Mouse (Mus musculus): ENCODE data around the gene Mettl26. TPM values are rescaled to one million over a fixed set of nuclear protein-coding genes. Genes with fewer than 3 reads are reported as not detected.
A peak's percentile ranks its signal among the peaks of the same experiment; 100 is the strongest.
"Not testable (repeated sequence)": the region's sequence is repeated elsewhere in the genome, so short reads cannot be mapped to it uniquely, and the experiment has no call there.

Mettl26 gene
- polyA plus RNA-seq, 2 experiments from 2014 or later: 88.3 to 119 TPM

DNA sequence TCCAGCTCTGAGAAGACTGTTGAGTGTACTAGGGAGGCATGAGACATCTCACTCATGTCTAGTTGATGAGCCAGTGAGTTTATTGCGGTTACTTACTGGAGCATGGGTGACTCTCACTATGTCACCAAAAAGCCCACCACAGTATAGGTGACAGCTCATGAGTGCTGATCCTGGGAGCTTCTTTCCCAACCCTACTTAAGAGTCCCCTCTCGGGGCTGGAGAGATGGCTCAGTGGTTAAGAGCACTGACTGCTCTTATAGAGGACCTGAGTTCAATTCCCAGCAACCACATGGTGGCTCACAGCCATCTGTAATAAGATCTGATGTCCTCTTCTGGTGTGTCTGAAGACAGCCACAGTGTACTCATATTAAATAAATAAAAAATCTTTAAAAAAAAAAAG is 4.9 kb upstream of the Mettl26 start:
- no peak for ATAC-seq

DNA sequence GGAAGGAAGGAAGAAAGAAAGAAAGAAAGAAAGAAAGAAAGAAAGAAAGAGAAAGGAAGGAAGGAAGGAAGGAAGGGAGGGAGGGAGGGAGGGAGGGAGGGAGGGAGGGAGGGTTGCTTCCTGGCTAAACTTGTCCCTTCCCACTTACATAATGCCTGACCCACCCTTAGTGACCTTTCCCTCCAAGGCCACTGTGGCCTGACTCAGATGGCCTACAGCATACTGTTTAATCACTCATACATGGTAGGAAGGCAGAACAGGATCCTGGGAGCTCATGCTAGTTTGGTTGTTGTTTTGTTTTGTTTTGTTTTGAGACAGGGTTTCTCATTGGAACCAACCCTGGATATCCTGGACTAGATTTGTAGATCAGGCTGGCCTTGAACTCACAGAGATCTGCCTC is 3.3 kb upstream of the Mettl26 start:
- not testable (repeated sequence) for ATAC-seq

- no peak for ATAC-seq
Measured at GRCm38 (mm10) chr17:25872676-25873075, 2.2 kb upstream of the Mettl26 start.

DNA sequence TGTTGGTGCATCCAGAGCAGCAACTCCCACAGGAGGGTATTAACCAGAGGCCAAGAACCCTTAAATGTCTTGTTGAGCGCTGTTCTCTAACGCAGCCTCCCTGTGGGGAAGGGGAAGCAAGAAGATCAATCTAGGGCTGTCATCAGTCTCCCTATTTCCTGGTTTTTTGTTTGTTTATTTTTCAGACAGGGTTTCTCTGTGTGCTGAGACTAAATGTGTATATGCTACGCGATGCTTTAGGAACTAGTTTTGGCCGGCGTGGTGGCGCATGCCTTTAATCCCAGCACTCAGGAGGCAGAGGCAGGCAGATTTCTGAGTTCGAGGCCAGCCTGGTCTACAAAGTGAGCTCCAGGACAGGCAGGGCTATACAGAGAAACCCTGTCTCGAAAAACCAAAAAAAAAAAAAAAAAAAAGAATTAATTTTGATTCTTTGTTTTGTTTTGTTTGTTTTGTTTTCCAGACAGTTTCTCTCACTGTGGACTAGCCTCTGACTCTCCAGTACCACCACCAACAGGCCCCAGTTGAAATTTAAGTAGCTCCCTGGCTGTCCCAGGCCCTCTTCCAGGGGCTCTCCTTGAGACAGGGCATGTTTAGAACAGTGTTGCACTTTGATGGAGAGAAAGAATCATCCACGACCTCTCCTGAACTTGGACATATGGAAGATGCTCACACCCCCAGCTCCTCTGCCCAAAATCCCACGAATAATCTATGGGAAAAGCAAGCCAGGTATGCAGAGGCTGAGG is 1.3 kb upstream of the Mettl26 start:
- no peak for ATAC-seq

DNA sequence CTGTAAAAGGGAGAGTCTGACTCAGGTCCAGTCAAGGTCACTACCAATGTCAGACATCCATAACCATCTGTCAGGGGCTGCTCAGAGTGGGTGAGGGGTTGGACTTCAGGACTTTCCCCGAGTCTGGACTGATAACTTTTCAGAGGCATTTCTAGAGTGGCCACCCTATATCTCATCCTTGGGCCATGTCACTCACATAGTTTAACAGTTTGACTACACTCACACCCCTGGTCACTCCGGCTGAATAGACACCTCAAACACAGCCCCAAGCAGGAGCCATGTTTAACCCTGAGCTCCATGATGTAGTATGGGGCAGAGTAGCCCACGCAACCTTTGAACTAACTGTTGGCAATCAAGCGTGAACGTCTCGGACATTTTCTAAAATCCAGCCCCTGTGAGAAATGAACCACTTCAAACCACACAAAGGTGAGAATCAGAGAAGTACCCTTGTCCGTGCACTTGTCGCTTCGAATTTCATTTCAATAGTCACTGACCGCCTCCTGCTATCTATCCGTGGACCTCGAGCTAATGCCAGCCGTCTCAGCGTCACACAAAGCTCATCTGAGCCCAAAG is 640 bp upstream of the Mettl26 start:
- no peak for ATAC-seq

GRCm38 (mm10) chr17:25875171-25876136 is 580 bp downstream of the Mettl26 start:
- peak; percentile 70 for ATAC-seq

GRCm38 (mm10) chr17:25876347-25876915 is 1.6 kb downstream of the Mettl26 start:
- no peak for ATAC-seq

DNA sequence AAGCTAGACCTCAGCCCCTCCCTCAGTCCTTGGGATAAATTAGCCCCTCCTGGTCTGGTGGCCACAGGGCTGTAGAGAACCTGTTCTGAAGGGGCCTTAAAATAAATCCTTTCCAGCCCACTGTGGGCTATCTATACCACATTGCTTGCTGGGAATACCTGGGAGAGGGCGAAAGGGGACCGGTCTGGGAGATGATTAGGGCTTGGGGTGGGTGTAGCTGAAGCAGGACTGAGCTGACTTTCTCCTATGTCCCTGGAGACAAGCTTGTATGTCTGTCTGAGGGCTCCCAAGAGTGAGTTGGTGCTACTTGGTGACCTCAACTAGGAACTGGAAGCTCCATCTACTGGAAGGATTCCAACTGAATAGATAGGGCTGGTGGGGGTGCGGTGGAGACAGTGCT is 2.2 kb downstream of the Mettl26 start:
- ATAC-seq: no peak

- ATAC-seq: no peak
Measured at GRCm38 (mm10) chr17:25877741-25878610, 3.1 kb downstream of the Mettl26 start.

DNA sequence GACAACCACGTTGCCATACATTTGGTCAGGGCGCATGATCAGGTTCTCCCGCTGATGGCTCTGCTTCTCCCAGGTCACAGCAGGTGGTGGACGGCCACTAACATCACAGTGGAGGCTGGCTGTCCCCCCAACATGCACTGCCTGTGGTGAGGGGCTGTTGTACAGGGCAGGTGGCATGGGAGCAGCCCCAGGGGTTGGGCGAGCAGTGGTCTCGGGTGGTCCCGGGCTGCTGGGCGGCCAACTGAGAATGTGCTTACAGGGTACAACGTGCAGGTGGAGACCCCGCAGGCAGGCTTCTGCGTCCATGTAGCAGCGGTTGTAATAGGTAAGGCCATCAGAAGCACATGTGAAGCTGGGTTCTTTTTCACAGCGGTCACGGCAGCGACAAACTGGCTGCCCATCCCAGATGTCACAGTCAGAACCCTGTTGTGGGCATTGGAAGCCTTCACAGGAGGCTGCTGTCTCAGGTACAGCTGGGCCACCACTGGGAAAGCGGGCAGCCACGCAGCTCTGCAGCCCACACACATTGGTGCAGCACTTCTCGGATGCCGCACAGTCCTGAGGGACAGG is 3.8 kb downstream of the Mettl26 start:
- no peak for ATAC-seq

GRCm38 (mm10) chr17:25879261-25879660 is 4.4 kb downstream of the Mettl26 start:
- ATAC-seq: no peak

DNA sequence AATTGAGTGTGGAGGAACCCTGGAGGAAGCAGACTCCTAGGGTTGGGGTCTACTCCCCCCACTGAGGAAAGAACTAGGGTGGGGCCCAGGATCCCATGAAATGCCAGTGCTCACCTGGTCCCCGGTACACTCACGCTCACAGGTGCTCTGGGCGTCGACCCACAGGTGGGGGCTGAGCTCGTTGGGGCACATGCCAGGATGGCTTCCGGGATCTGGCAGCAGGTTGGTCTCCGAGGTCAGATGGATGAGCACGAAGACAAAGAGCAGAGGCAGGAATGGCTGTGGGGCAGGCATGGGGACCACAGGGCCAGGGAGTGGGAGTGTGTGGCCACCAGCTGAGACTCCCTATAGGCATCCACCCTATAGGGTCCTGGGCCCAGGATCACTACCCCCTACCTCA is 4.9 kb downstream of the Mettl26 start:
- ATAC-seq: no peak

DNA sequence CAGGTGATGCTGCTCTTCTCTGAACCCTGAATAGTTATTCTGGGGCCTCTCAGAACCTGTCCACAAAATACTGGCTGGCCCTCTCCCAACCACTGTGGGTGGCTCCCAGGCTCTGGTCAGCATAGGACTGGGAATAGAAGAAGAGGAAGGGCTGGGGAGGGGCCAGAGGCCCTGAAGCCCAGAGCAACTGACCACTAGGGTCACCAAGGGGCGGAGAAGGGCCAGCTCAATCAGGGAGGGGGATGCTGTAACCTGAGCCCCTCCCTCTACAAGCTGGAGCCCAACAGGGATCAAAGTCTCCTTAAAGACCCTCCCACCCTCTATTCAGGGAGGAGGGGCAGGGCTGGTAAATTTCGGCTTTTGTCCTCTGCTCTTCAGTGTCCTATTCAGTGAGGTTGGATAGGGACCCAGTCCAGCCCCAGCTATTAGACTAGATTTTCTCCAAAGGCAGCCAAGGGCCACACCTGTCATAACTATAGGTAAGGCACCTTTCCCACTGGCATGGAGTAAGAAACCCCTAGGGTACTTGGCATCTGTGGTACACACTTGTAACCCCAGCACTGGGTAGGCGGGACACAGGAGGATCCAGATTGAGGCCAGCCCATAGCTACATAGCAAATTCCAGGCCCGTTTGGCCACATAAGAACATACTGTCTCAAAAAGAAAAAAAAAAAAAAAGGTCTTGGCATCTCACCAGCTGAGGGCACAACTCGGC is 5.5 kb downstream of the Mettl26 start, which contains the start of gene Wfikkn1:
Gene Wfikkn1, minus strand, starts transcription at position 663 of the 715 bp plus-strand sequence.
- no peak for ATAC-seq

GRCm38 (mm10) chr17:25880913-25881641 is 6.2 kb downstream of the Mettl26 start:
- no peak for ATAC-seq

DNA sequence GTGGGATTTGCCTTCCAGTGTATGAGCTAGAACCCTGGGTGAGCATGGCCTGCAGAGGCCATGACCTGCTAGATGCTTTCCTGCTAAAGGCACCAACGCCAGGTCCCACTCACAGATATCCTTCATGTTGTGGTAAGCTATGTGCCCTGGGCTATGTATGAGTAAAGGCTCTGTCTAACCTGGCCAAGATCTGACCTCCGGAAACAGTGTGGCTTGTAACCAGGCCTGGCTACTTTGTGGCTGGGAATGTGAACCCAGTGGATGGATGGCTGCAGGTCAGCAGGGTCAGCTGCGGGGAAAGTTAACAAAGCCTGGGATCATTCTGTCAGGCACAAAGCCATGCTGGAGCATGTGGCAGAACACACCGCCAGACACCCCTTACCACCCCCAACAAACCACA is 6.8 kb downstream of the Mettl26 start:
- no peak for ATAC-seq

DNA sequence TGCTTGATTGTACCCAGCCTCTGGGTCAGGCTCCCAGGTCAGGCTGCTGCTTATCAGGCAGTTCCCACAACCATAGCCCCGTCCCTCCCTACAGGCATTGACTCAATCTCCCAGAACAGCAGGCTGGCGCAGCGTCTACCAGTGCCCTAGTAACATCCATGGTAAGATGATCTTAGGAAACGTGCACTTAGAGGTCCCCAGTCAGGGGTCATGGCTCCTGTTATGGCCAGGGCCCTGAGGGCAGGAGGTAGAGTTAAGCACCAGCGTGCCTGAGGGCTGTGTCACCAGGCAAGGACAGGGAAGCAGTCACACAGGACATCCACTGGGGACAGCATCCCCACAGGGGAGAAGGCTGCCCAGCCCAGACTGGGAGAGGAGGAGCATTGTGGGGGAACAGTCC is 7.4 kb downstream of the Mettl26 start:
- ATAC-seq: no peak

- ATAC-seq: no peak
Measured at GRCm38 (mm10) chr17:25883268-25883667, 8.4 kb downstream of the Mettl26 start.

DNA sequence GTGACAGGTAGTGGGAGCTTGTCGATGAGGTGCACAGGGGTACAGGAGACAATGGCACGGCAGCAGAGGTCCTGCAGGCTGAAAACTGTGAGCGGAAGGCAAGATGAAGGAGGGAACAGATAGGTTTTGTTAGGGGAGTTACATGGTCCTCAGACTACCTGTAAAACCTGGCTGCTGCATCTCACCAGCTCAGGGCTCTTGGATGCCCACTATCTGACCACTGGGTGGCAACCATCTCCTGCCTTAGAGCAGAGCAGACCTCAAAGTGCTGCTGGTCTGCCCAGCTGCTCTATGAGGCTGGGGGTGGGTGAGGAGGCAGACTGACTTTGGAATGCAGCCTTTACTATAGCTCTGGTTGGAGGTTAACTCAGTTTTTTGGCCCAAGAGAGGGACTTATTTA is 8.9 kb downstream of the Mettl26 start:
- ATAC-seq: no peak

DNA sequence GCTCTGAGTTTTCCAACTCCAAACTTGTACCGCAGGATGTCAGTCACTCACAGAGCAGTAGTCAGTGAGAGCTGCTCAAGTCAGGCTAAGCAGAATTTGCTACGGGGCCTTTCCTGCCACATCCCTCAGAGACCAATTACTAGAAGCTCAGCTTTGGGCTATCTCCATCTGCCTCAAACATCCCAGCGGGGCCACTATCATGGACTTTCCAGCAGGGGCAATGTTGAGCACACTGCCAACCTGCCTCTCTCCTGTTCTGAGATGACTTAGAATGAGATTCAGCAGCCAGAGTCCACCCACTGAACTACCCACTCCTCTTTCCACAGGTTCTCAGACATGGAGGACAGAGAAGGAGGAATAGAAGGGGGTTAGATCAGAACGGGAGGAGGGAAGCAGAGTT is 10.8 kb downstream of the Mettl26 start:
- no peak for ATAC-seq

GRCm38 (mm10) chr17:25886806-25887205 is 11.9 kb downstream of the Mettl26 start:
- no peak for ATAC-seq
